Mouse (Mus musculus): ENCODE results near the gene Ganab. TPM values are rescaled to one million over a fixed set of nuclear protein-coding genes. Genes with fewer than 3 reads are reported as not detected.

Gene Ganab
- polyA plus RNA-seq, 1 experiment: 2.5 TPM

DNA sequence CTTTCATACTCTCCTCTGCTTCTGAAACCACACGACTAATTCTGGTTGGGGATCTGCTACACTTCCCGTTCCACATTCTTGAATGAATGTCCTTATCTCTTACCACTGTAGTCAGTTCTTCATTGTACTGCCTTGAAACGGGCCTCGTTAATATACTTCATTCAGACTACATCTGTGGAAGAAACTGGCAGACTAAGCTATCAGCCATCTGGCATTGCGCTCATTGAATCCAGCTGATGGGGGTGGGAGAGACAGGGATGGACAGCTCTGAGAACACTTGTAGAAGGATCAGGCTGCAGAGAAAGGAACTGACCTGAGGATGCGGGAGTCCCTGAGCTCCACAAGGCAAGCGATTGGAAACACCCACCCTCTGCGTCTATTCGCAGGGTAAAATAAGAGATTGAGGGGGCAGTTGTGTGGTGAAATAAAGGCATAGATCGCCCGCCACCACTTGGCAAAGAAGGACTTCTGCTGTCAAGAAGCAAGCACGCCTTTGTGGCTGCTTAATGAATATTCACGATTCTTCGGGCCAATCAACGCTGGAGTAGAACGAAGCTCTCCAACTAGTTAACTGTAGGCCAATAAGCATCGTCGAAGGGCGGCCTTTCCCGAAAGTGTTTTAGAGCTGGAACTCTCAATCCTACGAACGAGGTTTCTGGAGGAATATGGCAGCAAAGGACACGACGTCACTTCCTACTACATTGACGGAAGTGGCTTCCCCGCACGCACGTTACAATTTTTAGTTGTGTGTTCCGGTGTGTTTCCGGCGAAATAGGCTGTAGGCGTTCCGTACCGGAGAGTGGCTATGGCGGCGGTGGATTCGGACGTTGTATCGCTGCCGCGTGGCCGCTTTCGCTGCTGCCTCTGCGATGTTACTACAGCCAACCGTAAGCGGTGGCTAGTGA lies 55.5 kb downstream of the Ganab start, which contains the start of gene Tut1:
Tut1 (plus strand) TSS at position 713 of the 905 bp plus-strand sequence.
- Histone ChIP-seq H3K36me3 (ENCODE audit: control insufficient read depth) (peaks cover 75% of the 10 kb centered on the region), H3K4me1 (ENCODE audit: control insufficient read depth) (peaks cover 44% of the 10 kb centered on the region)
- no peak for TF ChIP-seq TAL1 (IDR thresholded peaks at IDR 0.05; ENCODE audit: low read length)
- TF ChIP-seq GATA1 (IDR thresholded peaks at IDR 0.05; ENCODE audit: low read length): no peak

DNA sequence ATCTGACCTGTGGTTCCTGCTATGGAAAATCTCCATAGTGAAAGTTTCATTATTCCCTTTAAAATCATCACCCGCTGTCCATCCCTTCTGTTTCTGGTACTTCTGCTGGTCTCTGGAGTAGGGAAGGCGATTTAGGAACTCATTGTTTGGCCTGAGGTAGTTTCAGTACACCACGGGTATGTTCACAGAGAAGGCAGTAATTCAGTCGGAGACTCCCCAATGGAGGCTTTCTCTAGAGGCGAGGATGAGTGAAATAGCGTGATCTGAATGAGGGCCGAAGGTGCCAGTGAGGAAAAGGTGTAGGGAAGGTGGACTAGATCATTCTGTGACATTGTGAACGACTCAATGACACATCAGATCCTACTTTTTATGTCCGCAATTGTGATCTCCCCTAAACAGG lies 56.3 kb downstream of the Ganab start:
- peaks cover 43% of the 10 kb centered on the region for H3K4me1 ChIP-seq (ENCODE audit: control insufficient read depth)
- H3K9me3 ChIP-seq (ENCODE audit: control insufficient read depth, low read length): no peaks in the 10 kb centered on the region
- H3K36me3 ChIP-seq (ENCODE audit: control insufficient read depth): peaks cover 75% of the 10 kb centered on the region
- H3K27me3 ChIP-seq (ENCODE audit: control insufficient read depth): no peaks in the 10 kb centered on the region
- peak overlapping the region; percentile 88 for H3K4me3 ChIP-seq (replicated peaks)
- no peak for TF ChIP-seq GATA1 (IDR thresholded peaks at IDR 0.05; ENCODE audit: low read length)
- TF ChIP-seq TAL1 (IDR thresholded peaks at IDR 0.05; ENCODE audit: low read length): no peak

More for the DNA sequence above, 55.5 kb downstream of the Ganab start, which contains the start of gene Tut1:
- no peaks in the 10 kb centered on the region for H3K9me3 ChIP-seq (ENCODE audit: control insufficient read depth, low read length)
- H3K4me3 ChIP-seq (replicated peaks): peak within 1 kb of the TSS; percentile 88
- no peaks in the 10 kb centered on the region for H3K27me3 ChIP-seq (ENCODE audit: control insufficient read depth)

DNA sequence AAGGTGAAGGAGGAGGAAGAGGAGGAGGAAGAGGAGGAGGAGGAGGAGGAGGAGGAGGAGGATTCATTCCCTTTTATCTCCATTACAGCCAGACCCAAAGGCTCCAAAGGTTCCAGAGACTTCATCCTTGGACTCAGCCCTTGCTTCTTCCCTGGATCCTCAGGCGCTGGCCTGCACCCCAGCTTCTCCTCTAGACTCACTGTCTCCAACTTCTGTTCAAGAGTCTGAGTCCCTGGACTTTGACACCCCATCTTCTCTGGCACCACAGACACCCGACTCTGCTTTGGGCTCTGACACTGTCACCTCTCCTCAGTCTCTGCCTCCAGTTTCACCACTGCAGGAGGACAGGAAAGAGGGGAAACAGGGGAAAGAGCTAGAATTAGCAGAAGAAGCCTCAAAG lies 64.4 kb downstream of the Ganab start:
- H3K27me3 ChIP-seq (ENCODE audit: control insufficient read depth): no peaks in the 10 kb centered on the region
- TF ChIP-seq GATA1 (IDR thresholded peaks at IDR 0.05; ENCODE audit: low read length) (no peak), TAL1 (IDR thresholded peaks at IDR 0.05; ENCODE audit: low read length) (no peak)
- no peaks in the 10 kb centered on the region for H3K9me3 ChIP-seq (ENCODE audit: control insufficient read depth, low read length)
- H3K36me3 ChIP-seq (ENCODE audit: control insufficient read depth): peaks cover 86% of the 10 kb centered on the region
- H3K4me1 ChIP-seq (ENCODE audit: control insufficient read depth): peaks cover 22% of the 10 kb centered on the region
- no peak overlapping the region for H3K4me3 ChIP-seq (replicated peaks)

DNA sequence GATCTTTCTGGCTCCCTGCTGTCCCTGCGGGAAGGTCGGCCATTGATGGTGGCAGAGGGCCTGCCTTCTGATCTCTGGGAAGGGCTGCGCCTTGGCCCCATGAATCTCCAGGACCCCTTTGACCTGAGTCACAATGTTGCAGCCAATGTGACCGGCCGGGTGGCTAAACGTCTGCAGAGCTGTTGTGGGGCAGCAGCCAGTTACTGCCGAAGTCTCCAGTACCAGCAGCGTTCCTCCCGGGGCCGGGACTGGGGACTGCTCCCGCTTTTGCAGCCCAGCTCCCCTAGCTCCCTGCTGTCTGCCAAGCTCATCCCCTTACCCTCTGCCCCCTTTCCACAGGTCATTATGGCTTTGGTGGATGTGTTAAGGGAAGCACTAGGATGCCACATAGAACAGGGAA lies 67.2 kb downstream of the Ganab start:
- Histone ChIP-seq H3K4me3 (replicated peaks) (no peak overlapping the region), H3K36me3 (ENCODE audit: control insufficient read depth) (peaks cover 79% of the 10 kb centered on the region), H3K9me3 (ENCODE audit: control insufficient read depth, low read length) (no peaks in the 10 kb centered on the region), H3K27me3 (ENCODE audit: control insufficient read depth) (no peaks in the 10 kb centered on the region), H3K4me1 (ENCODE audit: control insufficient read depth) (peaks cover 43% of the 10 kb centered on the region)
- TF ChIP-seq GATA1 (IDR thresholded peaks at IDR 0.05; ENCODE audit: low read length): no peak

DNA sequence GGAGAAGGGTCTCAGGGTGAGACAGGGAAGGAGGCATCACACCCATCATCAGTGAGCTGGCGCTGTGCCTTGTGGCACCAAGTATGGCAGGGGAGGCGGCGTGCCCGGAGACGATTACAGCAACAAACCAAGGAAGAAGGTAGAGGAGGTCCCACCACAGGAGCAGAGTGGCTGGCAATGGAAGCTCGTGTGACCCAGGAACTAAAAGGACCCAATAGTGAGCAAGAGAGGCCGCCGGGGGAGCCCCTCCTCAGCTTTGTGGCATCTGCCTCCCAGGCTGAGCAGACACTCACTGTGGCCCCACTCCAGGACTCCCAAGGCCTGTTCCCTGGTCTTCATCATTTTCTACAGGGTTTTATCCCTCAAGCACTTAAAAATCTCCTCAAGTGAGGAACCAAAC lies 67.9 kb downstream of the Ganab start:
- no peaks in the 10 kb centered on the region for H3K9me3 ChIP-seq (ENCODE audit: control insufficient read depth, low read length)
- H3K27me3 ChIP-seq (ENCODE audit: control insufficient read depth): no peaks in the 10 kb centered on the region
- H3K36me3 ChIP-seq (ENCODE audit: control insufficient read depth): peaks cover 79% of the 10 kb centered on the region
- H3K4me3 ChIP-seq (replicated peaks): peak overlapping the region; percentile 77
- peaks cover 46% of the 10 kb centered on the region for H3K4me1 ChIP-seq (ENCODE audit: control insufficient read depth)
- TF ChIP-seq GATA1 (IDR thresholded peaks at IDR 0.05; ENCODE audit: low read length): no peak
- TF ChIP-seq TAL1 (IDR thresholded peaks at IDR 0.05; ENCODE audit: low read length): no peak

DNA sequence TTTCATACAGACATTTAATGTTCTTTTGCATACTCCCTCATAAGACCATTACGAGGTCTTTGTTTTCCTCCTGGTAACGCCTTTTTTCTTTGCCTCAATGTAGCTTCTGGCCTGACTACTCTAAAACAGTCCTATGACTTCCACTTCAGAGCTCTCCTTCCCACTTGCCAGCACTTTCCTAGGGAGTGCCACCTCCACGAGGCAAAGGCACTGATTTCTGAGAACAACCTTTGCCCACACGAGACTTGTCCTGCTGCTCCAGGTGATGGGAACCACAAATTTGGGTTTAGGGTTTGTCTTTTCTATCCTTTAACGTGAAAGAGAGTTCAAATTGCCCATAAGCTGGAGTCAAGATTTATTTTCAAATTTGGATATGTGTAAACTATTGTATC lies 68.3 kb downstream of the Ganab start:
- H3K27me3 ChIP-seq (ENCODE audit: control insufficient read depth): no peaks in the 10 kb centered on the region
- peak overlapping the region; percentile 77 for H3K4me3 ChIP-seq (replicated peaks)
- peaks cover 49% of the 10 kb centered on the region for H3K4me1 ChIP-seq (ENCODE audit: control insufficient read depth)
- no peaks in the 10 kb centered on the region for H3K9me3 ChIP-seq (ENCODE audit: control insufficient read depth, low read length)
- H3K36me3 ChIP-seq (ENCODE audit: control insufficient read depth): peaks cover 79% of the 10 kb centered on the region
- TF ChIP-seq TAL1 (IDR thresholded peaks at IDR 0.05; ENCODE audit: low read length): no peak
- no peak for TF ChIP-seq GATA1 (IDR thresholded peaks at IDR 0.05; ENCODE audit: low read length)

Other genes starting within 250 kb of the Ganab start
- 0.01 TPM in 1 of 2 replicates, not detected in the other for gene Chrm1, start 234.3 kb upstream of the Ganab start, polyA plus RNA-seq (2012)
- 33.5 and 37.4 TPM in 2 replicates for gene Slc3a2, start 174.7 kb upstream of the Ganab start, polyA plus RNA-seq (2012)
- 1.7 and 2.5 TPM in 2 replicates for gene Wdr74, start 162.2 kb upstream of the Ganab start, polyA plus RNA-seq (2012)
- not detected in 2 replicates for gene 1700092M07Rik, start 157.4 kb upstream of the Ganab start, polyA plus RNA-seq (2012)
- gene Stx5a, start 156.7 kb upstream of the Ganab start, polyA plus RNA-seq (2012): 3.3 and 3.6 TPM in 2 replicates
- gene Nxf1, start 141.0 kb upstream of the Ganab start, polyA plus RNA-seq (2012): 2.9 and 3.0 TPM in 2 replicates
- gene Tmem223, start 127.1 kb upstream of the Ganab start, polyA plus RNA-seq (2012): 4.9 and 5.0 TPM in 2 replicates
- gene Tmem179b, start 123.6 kb upstream of the Ganab start, polyA plus RNA-seq (2012): 10.3 and 14.4 TPM in 2 replicates
- 4.1 and 4.7 TPM in 2 replicates for gene Taf6l, start 111.7 kb upstream of the Ganab start, polyA plus RNA-seq (2012)
- gene Polr2g, start 99.5 kb upstream of the Ganab start, polyA plus RNA-seq (2012): 0.36 and 0.84 TPM in 2 replicates
- gene Zbtb3, start 95.5 kb upstream of the Ganab start, polyA plus RNA-seq (2012): 0.06 and 0.07 TPM in 2 replicates
- 0.24 TPM in 2 replicates for gene Ttc9c, start 78.7 kb upstream of the Ganab start, polyA plus RNA-seq (2012)
- 8.6 and 10.2 TPM in 2 replicates for gene Hnrnpul2, start 78.1 kb upstream of the Ganab start, polyA plus RNA-seq (2012)
- 0.10 TPM in 1 of 2 replicates, not detected in the other for gene AC129217.1, start 68.3 kb upstream of the Ganab start, polyA plus RNA-seq (2012)
- gene Bscl2, start 60.6 kb upstream of the Ganab start, polyA plus RNA-seq (2012): 4.6 and 6.4 TPM in 2 replicates
- gene Gng3, start 58.9 kb upstream of the Ganab start, polyA plus RNA-seq (2012): not detected in 2 replicates
- gene Lrrn4cl, start 47.3 kb upstream of the Ganab start, polyA plus RNA-seq (2012): not detected in 2 replicates
- 19.4 and 19.7 TPM in 2 replicates for gene Ubxn1, start 26.6 kb upstream of the Ganab start, polyA plus RNA-seq (2012)
- 3.7 and 3.8 TPM in 2 replicates for gene Uqcc3, start 17.1 kb upstream of the Ganab start, polyA plus RNA-seq (2012)
- 0.01 and 0.03 TPM in 2 replicates for gene Lbhd1, start 14.3 kb upstream of the Ganab start, polyA plus RNA-seq (2012)
- gene Gm49403, start 14.1 kb upstream of the Ganab start, polyA plus RNA-seq (2012): not detected in 2 replicates
- gene 1810009A15Rik, start 9.2 kb upstream of the Ganab start, polyA plus RNA-seq (2012): 6.6 and 7.7 TPM in 2 replicates
- gene Gm49416, start 9.1 kb upstream of the Ganab start, polyA plus RNA-seq (2012): not detected in 2 replicates
- 3.1 and 3.7 TPM in 2 replicates for gene Ints5, start 5.1 kb upstream of the Ganab start, polyA plus RNA-seq (2012)
- 15.8 and 16.4 TPM in 2 replicates for gene B3gat3, start 22.3 kb downstream of the Ganab start, polyA plus RNA-seq (2012)
- gene Rom1, start 31.3 kb downstream of the Ganab start, polyA plus RNA-seq (2012): 0.42 and 0.57 TPM in 2 replicates
- 1.3 and 1.4 TPM in 2 replicates for gene Eml3, start 31.5 kb downstream of the Ganab start, polyA plus RNA-seq (2012)
- gene Mta2, start 43.8 kb downstream of the Ganab start, polyA plus RNA-seq (2012): 2.2 and 3.4 TPM in 2 replicates
- 1.6 TPM in 2 replicates for gene Tut1, start 55.8 kb downstream of the Ganab start, polyA plus RNA-seq (2012)
- 5.4 and 8.2 TPM in 2 replicates for gene Eef1g, start 69.0 kb downstream of the Ganab start, polyA plus RNA-seq (2012)
- 0.01 and 0.05 TPM in 2 replicates for gene Ahnak, start 91.2 kb downstream of the Ganab start, polyA plus RNA-seq (2012)
- not detected in 2 replicates for gene Scgb1a1, start 189.9 kb downstream of the Ganab start, polyA plus RNA-seq (2012)
- gene Asrgl1, start 237.6 kb downstream of the Ganab start, polyA plus RNA-seq (2012): 2.1 and 3.6 TPM in 2 replicates

All from erythroblast, embryonic 14.5 days (primary cell).